In genomic region chr6:122297279-122298222, GRCm38 (mm10) we compare ENCODE assay signal across 8 mouse cellular contexts. TPM values are rescaled to one million over a fixed set of nuclear protein-coding genes. Genes with fewer than 3 reads are reported as not detected.
A peak's percentile ranks its signal among the peaks of the same experiment; 100 is the strongest.
DNase-seq lines count a peak whose midpoint lies in the region; ATAC-seq and TF ChIP-seq lines count a peak whose summit lies in the region.

No protein-coding gene starts in this region.

- no peaks in the 10 kb centered on the region for H3K9me3 ChIP-seq in ES-E14 (ENCODE audit: control insufficient read depth, insufficient read depth, low read depth, low read length)
- H3K9me3 ChIP-seq in hindbrain, postnatal 0 days (ENCODE audit: low read length) = no peaks in the 10 kb centered on the region

- H3K9ac ChIP-seq in ES-E14 (ENCODE audit: insufficient read depth, low read depth, low read length, poor library complexity, severe bottlenecking) = no peak overlapping the region
- peak overlapping the region; percentile 66 for H3K9ac ChIP-seq in hindbrain, postnatal 0 days (replicated peaks; ENCODE audit: low read length)

- TF ChIP-seq POLR2A in embryonic fibroblast, embryonic 13.5 days (IDR thresholded peaks at IDR 0.05; ENCODE audit: low read depth, low read length) = peak; percentile 53; the same call in 1 of the 2 replicates

- in situ Hi-C loops in ES-E14 (cut with MboI; ENCODE audit: low sequenced_read_pairs in 2 of 2, unreplicated experiment in 2 of 2) = no loop called here

- H3K4me2 ChIP-seq in hindbrain, postnatal 0 days (ENCODE audit: low read depth, low read length) = peak overlapping the region; percentile 73

- ATAC-seq in hindbrain, postnatal 0 days = peak; percentile 86

- no peaks in the 10 kb centered on the region for H3K79me2 ChIP-seq in macrophage (ENCODE audit: inconsistent target)

- WGBS in hindbrain, postnatal 0 days = 4% methylated on average over 25 of the region's 25 CpGs
- WGBS in macrophage (ENCODE audit: missing documents) = 22% methylated on average over 24 of the region's 25 CpGs

- peak overlapping the region; percentile 3 to 44; a peak in 2 of 4 replicates for H3K4me3 ChIP-seq in ES-E14 (ENCODE audit: insufficient read depth in 1 of 2, low read depth in 1 of 2, low read length in 2 of 2, poor library complexity in 1 of 2, severe bottlenecking in 1 of 2)
- peak overlapping the region; percentile 60 for H3K4me3 ChIP-seq in embryonic fibroblast, embryonic 13.5 days (ENCODE audit: insufficient read depth, low read length)
- H3K4me3 ChIP-seq in hindbrain, postnatal 0 days (ENCODE audit: low read length) = peak overlapping the region; percentile 49
- H3K4me3 ChIP-seq in macrophage (ENCODE audit: inconsistent target) = peak overlapping the region; percentile 36

- H3K27me3 ChIP-seq in hindbrain, postnatal 0 days (ENCODE audit: insufficient read depth, low read length) = no peaks in the 10 kb centered on the region

- DNase-seq in kidney, adult 18-20 months = peak; percentile 13
- DNase-seq in kidney, adult 8-10 months = no peak
- no peak for DNase-seq in ES-E14 (ENCODE audit: low read depth, low spot score)
- DNase-seq in hindbrain, postnatal 0 days (ENCODE audit: low spot score) = peak; percentile 72
- peak; percentile 40 for DNase-seq in right cerebral cortex, postnatal 4 days
- no peak for DNase-seq in spleen, postnatal 10 days (ENCODE audit: low spot score in 2 of 2)

- H3K27ac ChIP-seq in ES-E14 (ENCODE audit: insufficient read depth, low read depth, low read length, poor library complexity, severe bottlenecking) (no peak overlapping the region), macrophage (no peak overlapping the region)
- H3K27ac ChIP-seq in embryonic fibroblast, embryonic 13.5 days (ENCODE audit: insufficient read depth, low read length) = peak overlapping the region; percentile 2; the same call in 1 of the 2 replicates
- H3K27ac ChIP-seq in hindbrain, postnatal 0 days = peak overlapping the region; percentile 78

- H3K4me1 ChIP-seq in ES-E14 (ENCODE audit: control insufficient read depth in 2 of 2, insufficient read depth in 2 of 2, low read length in 2 of 2, poor library complexity in 1 of 2) = peaks cover 4% of the 10 kb centered on the region in 2 experiments; a peak in 2 of 4 replicates
- no peaks in the 10 kb centered on the region for H3K4me1 ChIP-seq in embryonic fibroblast, embryonic 13.5 days (ENCODE audit: control insufficient read depth, insufficient read depth, low read length)
- H3K4me1 ChIP-seq in hindbrain, postnatal 0 days (ENCODE audit: insufficient read depth, low read length) = no peaks in the 10 kb centered on the region

- TF ChIP-seq CTCF in embryonic fibroblast, embryonic 13.5 days (IDR thresholded peaks at IDR 0.05; ENCODE audit: borderline replicate concordance, insufficient read depth, low read length) = no peak
- TF ChIP-seq CTCF in hindbrain, postnatal 0 days (IDR thresholded peaks at IDR 0.05; ENCODE audit: low read depth) = peak; percentile 44

- H3K36me3 ChIP-seq in ES-E14 (ENCODE audit: control insufficient read depth, insufficient read depth, low read length, poor library complexity, severe bottlenecking) (no peaks in the 10 kb centered on the region), macrophage (ENCODE audit: inconsistent target) (no peaks in the 10 kb centered on the region)
- H3K36me3 ChIP-seq in hindbrain, postnatal 0 days (ENCODE audit: insufficient read depth, low read length) = no peaks in the 10 kb centered on the region

TF ChIP-seq in ES-E14, 5 proteins besides CTCF, POLR2A, EP300 and RAD21:
- no peak for TF ChIP-seq MAFK (IDR thresholded peaks at IDR 0.05; ENCODE audit: insufficient read depth, low read depth, low read length)
- TF ChIP-seq ZNF384 (IDR thresholded peaks at IDR 0.05; ENCODE audit: low read depth, low read length) = no peak
- no peak for TF ChIP-seq HCFC1 (IDR thresholded peaks at IDR 0.05; ENCODE audit: borderline replicate concordance, insufficient read depth, low read length)
- no peak for TF ChIP-seq ZC3H11A (IDR thresholded peaks at IDR 0.05; ENCODE audit: borderline replicate concordance, low read depth, low read length)
- no peak for TF ChIP-seq CHD2 (IDR thresholded peaks at IDR 0.05; ENCODE audit: low read depth, low read length)

RNA-seq across cellular contexts. Expression of gene M6pr, which starts 11.0 kb away (rescaled TPM):
- 297 and 332 TPM in 2 replicates for total RNA-seq in ES-E14 (2012; rRNA removed)
- polyA plus RNA-seq in embryonic fibroblast, embryonic 13.5 days (2011; ENCODE audit: insufficient read length, low read depth, missing spikeins) = 136 and 149 TPM in 2 replicates
- total RNA-seq in hindbrain, postnatal 0 days (2014; rRNA removed) = 48.5 and 48.8 TPM in 2 replicates
- 46.7 and 48.5 TPM in 2 replicates for polyA plus RNA-seq in hindbrain, postnatal 0 days (2015; fragmentation: Nextera tagmentation; extraction: Ambion mirVana)
- 100 to 1,000 TPM in 20 of 26 experiments, 10 to 100 TPM in 6; 80.8 to 239 (median 123) TPM for total RNA-seq in macrophage (2018; cell fraction: chromatin; rRNA removed)
- 100 to 1,000 TPM; 258 to 417 (median 331) TPM for total RNA-seq in macrophage (2018; cell fraction: cytosol; rRNA removed)
- 100 to 1,000 TPM; 165 to 525 (median 319) TPM for total RNA-seq in macrophage (2018; cell fraction: nucleus; rRNA removed)
- 282 to 386 TPM (median 335 TPM) in 3 replicates for polyA plus RNA-seq in macrophage (2018)

RNA-seq across cellular contexts. Expression of gene Klrg1, which starts 14.9 kb away (rescaled TPM):
- not detected in 2 replicates for total RNA-seq in ES-E14 (2012; rRNA removed)
- polyA plus RNA-seq in embryonic fibroblast, embryonic 13.5 days (2011; ENCODE audit: insufficient read length, low read depth, missing spikeins) = not detected in 2 replicates
- total RNA-seq in hindbrain, postnatal 0 days (2014; rRNA removed) = 0.52 TPM in 1 of 2 replicates, not detected in the other
- polyA plus RNA-seq in hindbrain, postnatal 0 days (2015; fragmentation: Nextera tagmentation; extraction: Ambion mirVana) = 0.74 and 1.3 TPM in 2 replicates
- not detected for total RNA-seq in macrophage (2018; cell fraction: chromatin; rRNA removed)
- total RNA-seq in macrophage (2018; cell fraction: cytosol; rRNA removed) = not detected
- not detected for total RNA-seq in macrophage (2018; cell fraction: nucleus; rRNA removed)
- not detected in 3 replicates for polyA plus RNA-seq in macrophage (2018)

RNA-seq across cellular contexts. Expression of gene Phc1, which starts 42.8 kb away (rescaled TPM):
- total RNA-seq in ES-E14 (2012; rRNA removed) = 169 and 238 TPM in 2 replicates
- 20.3 and 32.0 TPM in 2 replicates for polyA plus RNA-seq in embryonic fibroblast, embryonic 13.5 days (2011; ENCODE audit: insufficient read length, low read depth, missing spikeins)
- 64.0 and 73.6 TPM in 2 replicates for total RNA-seq in hindbrain, postnatal 0 days (2014; rRNA removed)
- polyA plus RNA-seq in hindbrain, postnatal 0 days (2015; fragmentation: Nextera tagmentation; extraction: Ambion mirVana) = 20.5 and 21.1 TPM in 2 replicates
- 10 to 100 TPM in 1 of 26 experiments, 1 to 10 TPM in 25; 1.1 to 12.0 (median 4.7) TPM for total RNA-seq in macrophage (2018; cell fraction: chromatin; rRNA removed)
- 1 to 10 TPM; 2.1 to 4.6 (median 3.0) TPM for total RNA-seq in macrophage (2018; cell fraction: cytosol; rRNA removed)
- 10 to 100 TPM in 1 of 26 experiments, 1 to 10 TPM in 24, under 1 TPM in 1; 0.92 to 10.1 (median 3.3) TPM for total RNA-seq in macrophage (2018; cell fraction: nucleus; rRNA removed)
- polyA plus RNA-seq in macrophage (2018) = 2.5 to 4.7 TPM (median 4.1 TPM) in 3 replicates

Comparison
In these comparisons a context has a peak if more than half of its experiments do, and no peak if none do; other contexts are left out.
1. DNase-seq: peak in kidney, adult 18-20 months (single experiment), hindbrain, postnatal 0 days (single experiment) and right cerebral cortex, postnatal 4 days (single experiment); none in kidney, adult 8-10 months (0 of 2), ES-E14 (single experiment) and spleen, postnatal 10 days (0 of 2).
2. H3K27ac ChIP-seq: peak in embryonic fibroblast, embryonic 13.5 days (single experiment) and hindbrain, postnatal 0 days (single experiment); none in ES-E14 (single experiment) and macrophage (single experiment).
3. Peak in every context shown above with its lines, with median percentiles within 50 percentile points of each other: H3K4me3 ChIP-seq.